Mouse (Mus musculus): ENCODE results near the gene Tnip1.

DNA sequence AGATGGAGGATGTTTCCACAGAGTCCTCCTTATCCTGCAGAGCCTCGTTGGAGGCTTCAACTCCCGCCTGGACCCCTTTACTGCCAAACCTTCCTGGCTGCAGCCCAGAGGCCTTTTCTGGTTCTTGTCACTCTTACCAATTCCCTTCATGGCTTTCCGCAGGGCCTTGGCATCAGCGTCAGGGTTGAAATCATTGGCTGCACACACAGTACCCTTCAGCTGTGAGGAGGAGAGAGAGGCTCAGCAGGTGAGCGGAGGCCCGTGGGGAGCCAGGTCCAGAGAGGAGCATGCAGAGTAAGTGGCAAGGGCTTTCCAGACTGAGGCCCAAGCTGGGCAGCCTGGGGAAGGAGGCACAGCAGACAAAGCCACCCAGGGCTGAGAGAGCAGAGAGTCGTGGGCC, 33.5 kb upstream of the Tnip1 start:
- no peak for TF ChIP-seq CTCF (IDR thresholded peaks at IDR 0.05; ENCODE audit: low read depth, low read length)
- no peak for TF ChIP-seq POLR2A (IDR thresholded peaks at IDR 0.05; ENCODE audit: extremely low read depth, insufficient read depth, low read length)

All from liver, adult 2 months (tissue).